Mouse (Mus musculus) lung, postnatal 0 days (tissue): ENCODE measurements at regions not wholly inside any gene's neighbourhood (a gene's known extent, or its start where the extent isn't known, plus 50 kb on each side); places are given as distances from the start of the nearest gene placed in this dataset.

ENCODE experiments used
- ATAC-seq: fragments of 200-750 bp; cut with Nextera tagmentation; 2 replicates; pipeline ENCODE4 v1.8.0; 2017; ENCODE audit warnings: moderate library complexity
- DNase-seq: peaks from one replicate; pipeline ENCODE4 v3.0.0-alpha.2; 2016; ENCODE audit warnings: low spot score
- H3K27ac ChIP-seq: fragments of 300-500 bp; sonication (generic); 2 replicates; pipeline ENCODE4 v1.5.1; 2014; ENCODE audit warnings: antibody characterized with exemption, mild to moderate bottlenecking, low read length, mixed read lengths
- H3K27me3 ChIP-seq: fragments of 300-500 bp; sonication (generic); replicated peaks from 2 replicates; pipeline ENCODE4 v1.6.1; 2014; ENCODE audit warnings: low read length, mixed read lengths; ENCODE audit not compliant: insufficient read depth
- H3K36me3 ChIP-seq: fragments of 300-500 bp; sonication (generic); 2 replicates; pipeline ENCODE4 v1.6.1; 2014; ENCODE audit warnings: low read length, mixed read lengths; ENCODE audit not compliant: insufficient read depth
- H3K4me1 ChIP-seq: fragments of 300-500 bp; sonication (generic); 2 replicates; pipeline ENCODE4 v1.6.1; 2014; ENCODE audit warnings: antibody characterized with exemption, low read depth, low read length, mixed read lengths; ENCODE audit not compliant: insufficient read depth
- H3K4me2 ChIP-seq: fragments of 300-500 bp; sonication (generic); replicated peaks from 2 replicates; pipeline ENCODE4 v1.6.1; 2014; ENCODE audit warnings: low read depth, mild to moderate bottlenecking, low read length, moderate library complexity, mixed read lengths
- H3K4me3 ChIP-seq: fragments of 300-500 bp; sonication (generic); 2 replicates; pipeline ENCODE4 v1.5.1; 2014; ENCODE audit warnings: low read depth, low read length
- H3K9ac ChIP-seq: fragments of 300-500 bp; sonication (generic); replicated peaks from 2 replicates; pipeline ENCODE4 v1.6.1; 2014; ENCODE audit warnings: low read depth, mild to moderate bottlenecking
- H3K9me3 ChIP-seq: fragments of 300-500 bp; sonication (generic); 2 replicates; pipeline ENCODE4 v1.6.1; 2016; ENCODE audit warnings: low read length, mixed read lengths
- CTCF ChIP-seq: IDR thresholded peaks from 2 replicates; pipeline ENCODE4 v1.5.1; 2016; ENCODE audit warnings: antibody characterized with exemption, mild to moderate bottlenecking
- EP300 ChIP-seq: IDR thresholded peaks from 2 replicates; pipeline ENCODE4 v1.6.1; 2016; ENCODE audit warnings: antibody characterized with exemption, mild to moderate bottlenecking, control low read depth
- WGBS: fragments of 180-500 bp; shearing (Covaris S2); extraction: QIAGEN DNeasy Blood & Tissue Kit; methylation state at CpG from one replicate; pipeline ENCODE4 v1.1.7; 2014; 5-methylcytosine and 5-hydroxymethylcytosine counted together

DNA sequence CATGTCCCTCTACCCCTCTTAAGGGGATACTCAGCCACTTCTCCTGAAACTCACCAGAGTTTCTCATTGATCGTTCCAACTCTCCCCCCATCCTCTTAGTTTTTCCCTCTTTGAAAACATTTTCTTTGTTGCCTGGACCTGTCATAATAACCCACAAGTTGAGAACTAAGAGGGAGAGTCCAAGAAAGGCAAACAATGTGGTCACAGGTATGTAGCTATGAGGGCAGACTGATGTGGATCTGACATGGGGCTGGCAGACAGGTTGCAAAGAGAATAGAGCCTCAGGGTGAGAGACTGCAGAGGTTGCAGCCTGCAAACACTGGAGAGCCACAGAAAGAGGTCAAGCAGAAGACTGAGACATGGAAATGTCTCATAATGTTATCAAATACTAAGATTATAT lies 69.9 kb upstream of the Rbms1 start:
- 67% methylated on average over 1 of the region's 1 CpGs for WGBS
- TF ChIP-seq EP300 = no peak
- TF ChIP-seq CTCF = no peak
- no peaks in the 10 kb centered on the region for H3K9me3 ChIP-seq
- DNase-seq (peak; percentile 48), ATAC-seq (peak; percentile 53; the same call in 1 of the 2 replicates)
- 0 out of 2 replicates have a peak overlapping the region, but pooled peaks have one; percentile 32 for H3K27ac ChIP-seq
- H3K4me2 ChIP-seq = no peak overlapping the region
- no peaks in the 10 kb centered on the region; the same call in 1 of the 2 replicates for H3K4me1 ChIP-seq
- H3K36me3 ChIP-seq = no peaks in the 10 kb centered on the region
- H3K4me3 ChIP-seq = no peak overlapping the region
- H3K27me3 ChIP-seq = no peaks in the 10 kb centered on the region
- no peak overlapping the region for H3K9ac ChIP-seq

GRCm38 (mm10) chr2:61029706-61030105 lies 66.7 kb upstream of the Rbms1 start:
- ATAC-seq (no peak), DNase-seq (no peak)
- H3K9ac ChIP-seq = no peak overlapping the region
- no peaks in the 10 kb centered on the region; the same call in 1 of the 2 replicates for H3K4me1 ChIP-seq
- H3K4me3 ChIP-seq = no peak overlapping the region
- no peaks in the 10 kb centered on the region for H3K27me3 ChIP-seq
- 91% methylated on average over 2 of the region's 2 CpGs for WGBS
- H3K9me3 ChIP-seq = no peaks in the 10 kb centered on the region
- no peak overlapping the region for H3K27ac ChIP-seq
- no peak overlapping the region for H3K4me2 ChIP-seq
- no peaks in the 10 kb centered on the region for H3K36me3 ChIP-seq
- no peak for TF ChIP-seq EP300
- TF ChIP-seq CTCF = no peak

DNA sequence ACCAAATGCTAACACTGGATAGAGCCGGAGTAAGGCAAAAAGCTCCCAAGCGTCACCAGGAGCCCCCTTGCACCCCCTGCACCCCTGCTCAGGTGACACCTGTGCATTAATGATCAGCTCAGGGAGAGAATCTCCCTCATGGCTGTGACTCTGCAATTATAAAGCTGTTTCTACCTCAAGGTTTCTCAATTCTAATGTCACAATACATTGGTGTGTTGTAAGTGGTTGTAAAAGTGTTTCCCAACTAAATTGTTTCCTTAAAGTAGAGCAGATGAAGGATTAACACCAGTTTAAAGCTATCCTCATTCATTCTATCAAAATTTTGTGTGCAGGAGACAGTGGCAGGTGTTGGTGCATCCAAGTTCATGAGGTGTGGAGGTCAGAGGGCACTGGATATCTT lies 65.6 kb upstream of the Rbms1 start:
- peak; percentile 58 for DNase-seq

DNA sequence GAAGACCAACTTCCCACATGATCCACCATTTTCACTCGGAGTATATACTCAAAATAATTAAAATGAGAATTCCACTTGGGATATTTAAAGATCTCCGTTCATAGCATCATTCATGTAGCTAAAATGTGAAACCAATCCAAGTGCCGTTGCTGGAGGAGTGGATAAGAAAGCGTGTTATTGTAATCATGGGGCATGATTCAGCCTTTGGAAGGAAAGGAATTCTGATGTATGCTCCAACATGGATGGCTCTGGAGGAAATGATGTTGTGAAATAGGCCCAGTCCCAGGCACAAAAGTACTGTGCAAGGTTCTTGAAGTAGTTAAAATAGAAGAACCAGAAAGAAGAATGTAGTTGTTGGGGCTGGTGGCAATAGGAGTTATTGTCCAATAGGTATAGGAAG lies 64.7 kb upstream of the Rbms1 start:
- no peaks in the 10 kb centered on the region for H3K36me3 ChIP-seq
- ATAC-seq = no peak
- no peak overlapping the region for H3K4me3 ChIP-seq
- no peaks in the 10 kb centered on the region; the same call in 1 of the 2 replicates for H3K4me1 ChIP-seq
- 73% methylated on average over 4 of the region's 4 CpGs for WGBS
- no peak overlapping the region for H3K27ac ChIP-seq
- no peaks in the 10 kb centered on the region for H3K27me3 ChIP-seq
- no peaks in the 10 kb centered on the region for H3K9me3 ChIP-seq
- no peak overlapping the region for H3K4me2 ChIP-seq
- DNase-seq = no peak
- H3K9ac ChIP-seq = no peak overlapping the region
- no peak for TF ChIP-seq EP300
- no peak for TF ChIP-seq CTCF

More for the DNA sequence above, 65.6 kb upstream of the Rbms1 start:
- ATAC-seq = no peak
- no peak overlapping the region for H3K27ac ChIP-seq
- H3K9me3 ChIP-seq = no peaks in the 10 kb centered on the region
- no peaks in the 10 kb centered on the region for H3K36me3 ChIP-seq
- WGBS = 79% methylated on average over 2 of the region's 2 CpGs
- TF ChIP-seq EP300 = no peak
- TF ChIP-seq CTCF = no peak
- H3K4me2 ChIP-seq = no peak overlapping the region
- H3K9ac ChIP-seq = no peak overlapping the region
- no peaks in the 10 kb centered on the region; the same call in 1 of the 2 replicates for H3K4me1 ChIP-seq
- H3K27me3 ChIP-seq = no peaks in the 10 kb centered on the region
- no peak overlapping the region for H3K4me3 ChIP-seq

DNA sequence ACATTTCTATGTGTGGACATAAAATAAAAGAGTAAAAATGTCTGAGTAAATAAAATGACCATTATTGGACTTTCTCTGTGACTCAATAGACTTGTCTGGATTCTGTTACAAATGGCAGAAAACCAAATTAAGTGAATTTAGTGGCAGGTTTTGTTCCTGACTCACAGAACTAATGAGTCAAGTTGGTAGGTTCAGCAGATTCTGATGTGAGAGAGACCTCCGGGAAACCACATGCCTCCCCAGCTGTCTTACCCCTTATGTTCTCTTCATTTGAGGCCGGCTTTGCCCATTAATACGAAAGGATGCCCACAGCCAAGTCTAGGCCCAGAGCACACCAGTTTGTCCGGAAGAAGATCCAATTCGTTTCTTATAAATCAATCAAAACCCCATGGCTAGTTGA lies 59.4 kb upstream of the Rbms1 start:
- WGBS = 95% methylated on average over 5 of the region's 5 CpGs
- DNase-seq = no peak
- TF ChIP-seq CTCF (no peak), EP300 (no peak)

GRCm38 (mm10) chr2:61020791-61021190 lies 57.8 kb upstream of the Rbms1 start:
- Histone ChIP-seq H3K9me3 (no peaks in the 10 kb centered on the region), H3K4me3 (no peak overlapping the region), H3K27ac (no peak overlapping the region), H3K9ac (no peak overlapping the region), H3K4me2 (no peak overlapping the region), H3K27me3 (no peaks in the 10 kb centered on the region), H3K36me3 (no peaks in the 10 kb centered on the region), H3K4me1 (no peaks in the 10 kb centered on the region)
- ATAC-seq (no peak), DNase-seq (peak; percentile 54)
- TF ChIP-seq CTCF = no peak
- TF ChIP-seq EP300 = no peak
- 34% methylated on average over 4 of the region's 4 CpGs for WGBS

More for the DNA sequence above, 59.4 kb upstream of the Rbms1 start:
- Histone ChIP-seq H3K27ac (no peak overlapping the region), H3K36me3 (no peaks in the 10 kb centered on the region), H3K9me3 (no peaks in the 10 kb centered on the region), H3K4me1 (no peaks in the 10 kb centered on the region), H3K27me3 (no peaks in the 10 kb centered on the region), H3K9ac (no peak overlapping the region), H3K4me2 (no peak overlapping the region), H3K4me3 (no peak overlapping the region)
- no peak for ATAC-seq

DNA sequence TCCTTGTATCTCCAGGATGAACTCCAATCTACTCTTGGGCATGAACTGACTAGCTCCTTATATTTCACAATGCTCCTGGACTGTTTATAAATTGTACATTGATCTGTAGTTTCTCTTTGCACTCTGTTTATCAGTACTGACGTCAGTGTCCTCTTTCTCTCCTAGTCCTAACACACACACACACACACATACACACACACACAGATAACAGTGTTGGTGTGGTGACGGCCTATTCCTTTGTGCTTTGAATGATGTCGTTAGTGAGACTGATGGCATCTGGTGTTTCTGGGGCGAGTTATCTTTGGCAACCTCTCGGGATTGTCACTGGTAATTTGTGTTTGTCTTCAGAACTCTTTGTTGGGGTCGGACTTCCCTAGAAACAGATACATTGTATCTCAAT lies 50.0 kb upstream of the Rbms1 start:
- TF ChIP-seq EP300 (peak; percentile 61; the same call in 1 of the 2 replicates), CTCF (no peak)
- Histone ChIP-seq H3K27ac (no peak overlapping the region), H3K27me3 (no peaks in the 10 kb centered on the region), H3K4me1 (no peaks in the 10 kb centered on the region), H3K4me3 (no peak overlapping the region), H3K4me2 (no peak overlapping the region), H3K9me3 (no peaks in the 10 kb centered on the region), H3K9ac (no peak overlapping the region), H3K36me3 (no peaks in the 10 kb centered on the region)
- peak; percentile 37; the same call in 1 of the 2 replicates for ATAC-seq
- DNase-seq = peak; percentile 54
- WGBS = 31% methylated on average over 6 of the region's 6 CpGs
